Mouse (Mus musculus): ENCODE measurements around the gene Ofcc1.

GRCm38 (mm10) chr13:40022609-40023008 is 338.6 kb downstream of the Ofcc1 start:
- TF ChIP-seq CTCF (IDR thresholded peaks at IDR 0.05; ENCODE audit: insufficient read depth, low read depth, low read length) (no peak), POLR2A (IDR thresholded peaks at IDR 0.05; ENCODE audit: insufficient read depth, low read depth, low read length) (no peak)

Data from olfactory bulb, adult 2 months (tissue).